Mouse (Mus musculus) stomach, postnatal 0 days (tissue): ENCODE results near the gene Smap2. TPM values are rescaled to one million over a fixed set of nuclear protein-coding genes. Genes with fewer than 3 reads are reported as not detected.
A peak's percentile ranks its signal among the peaks of the same experiment; 100 is the strongest.

Experiments used
- ATAC-seq: fragments of 200-750 bp; cut with Nextera tagmentation; 2 replicates; pipeline ENCODE4 v1.8.0; 2017; ENCODE audit not compliant: low FRiP score, low TSS enrichment
- DNase-seq: peaks from one replicate; pipeline ENCODE4 v3.0.0-alpha.2; 2016; ENCODE audit warnings: low spot score
- H3K27ac ChIP-seq: fragments of 300-500 bp; sonication (generic); replicated peaks from 2 replicates; pipeline ENCODE4 v1.5.1; 2014; ENCODE audit warnings: mild to moderate bottlenecking, control low read depth
- H3K27me3 ChIP-seq: fragments of 300-500 bp; sonication (generic); 2 replicates; pipeline ENCODE4 v1.6.1; 2014; ENCODE audit warnings: low read length; ENCODE audit not compliant: control insufficient read depth, insufficient read depth
- H3K36me3 ChIP-seq: fragments of 300-500 bp; sonication (generic); 2 replicates; pipeline ENCODE4 v1.6.1; 2014; ENCODE audit warnings: low read length, mixed read lengths; ENCODE audit not compliant: control insufficient read depth, insufficient read depth
- H3K4me1 ChIP-seq: fragments of 300-500 bp; sonication (generic); replicated peaks from 2 replicates; pipeline ENCODE4 v1.6.1; 2014; ENCODE audit warnings: antibody characterized with exemption; ENCODE audit not compliant: control insufficient read depth, insufficient read depth
- H3K4me2 ChIP-seq: fragments of 300-500 bp; sonication (generic); replicated peaks from 2 replicates; pipeline ENCODE4 v1.6.1; 2014; ENCODE audit warnings: low read depth, mild to moderate bottlenecking, control low read depth, moderate library complexity
- H3K4me3 ChIP-seq: fragments of 300-500 bp; sonication (generic); 2 replicates; pipeline ENCODE4 v1.5.1; 2014; ENCODE audit warnings: low read depth, low read length, control low read depth
- H3K9ac ChIP-seq: fragments of 300-500 bp; sonication (generic); 2 replicates; pipeline ENCODE4 v1.6.1; 2014; ENCODE audit warnings: mild to moderate bottlenecking, low read length, control low read depth, mixed read lengths
- H3K9me3 ChIP-seq: fragments of 300-500 bp; sonication (generic); 2 replicates; pipeline ENCODE4 v1.6.1; 2016; ENCODE audit warnings: low read length; ENCODE audit not compliant: control insufficient read depth
- CTCF ChIP-seq: IDR thresholded peaks from 2 replicates; pipeline ENCODE4 v1.5.1; 2016; ENCODE audit warnings: antibody characterized with exemption, low read depth, mild to moderate bottlenecking, moderate library complexity
- EP300 ChIP-seq: optimal IDR thresholded peaks from 2 replicates; pipeline ENCODE3; 2016; ENCODE audit warnings: antibody characterized with exemption
- WGBS: fragments of 180-500 bp; shearing (Covaris S2); extraction: QIAGEN DNeasy Blood & Tissue Kit; methylation state at CpG from one replicate; pipeline ENCODE4 v1.1.7; 2014; 5-methylcytosine and 5-hydroxymethylcytosine counted together
- polyA plus RNA-seq: library from polyadenylated mRNA; unstranded; fragments of >200 nt; fragmentation: Nextera tagmentation; extraction: Ambion mirVana; gene quantifications from 2 replicates; pipeline ENCODE4 v1.2.1, GENCODE M21; 2015

Smap2 gene
- polyA plus RNA-seq, 1 experiment from 2014 or later: 16.1 TPM

- ATAC-seq (peak; percentile 83), DNase-seq (peak; percentile 60)
- no peak overlapping the region for H3K27ac ChIP-seq
- H3K4me3 ChIP-seq: no peak overlapping the region
- H3K4me1 ChIP-seq: no peaks in the 10 kb centered on the region
- WGBS: 88% methylated on average over 2 of the region's 2 CpGs
- no peak for TF ChIP-seq CTCF
- no peak for TF ChIP-seq EP300
- no peak overlapping the region for H3K4me2 ChIP-seq
- H3K36me3 ChIP-seq: no peaks in the 10 kb centered on the region
- H3K9ac ChIP-seq: no peak overlapping the region
- no peaks in the 10 kb centered on the region for H3K27me3 ChIP-seq
- no peaks in the 10 kb centered on the region for H3K9me3 ChIP-seq
These were observed 6.9 kb upstream of the Smap2 start for GRCm38 (mm10) chr4:121023941-121024340.

- Histone ChIP-seq H3K4me2 (no peak overlapping the region), H3K27ac (no peak overlapping the region), H3K4me1 (no peaks in the 10 kb centered on the region), H3K9me3 (no peaks in the 10 kb centered on the region), H3K27me3 (no peaks in the 10 kb centered on the region), H3K4me3 (no peak overlapping the region), H3K9ac (no peak overlapping the region), H3K36me3 (no peaks in the 10 kb centered on the region)
- 82% methylated on average over 7 of the region's 7 CpGs for WGBS
- DNase-seq: no peak
- peak; percentile 26; the same call in 1 of the 2 replicates for ATAC-seq
- TF ChIP-seq EP300 (no peak), CTCF (no peak)
These were observed 6.4 kb upstream of the Smap2 start for GRCm38 (mm10) chr4:121023464-121023863.

- Histone ChIP-seq H3K9ac (no peak overlapping the region), H3K27ac (no peak overlapping the region), H3K27me3 (no peaks in the 10 kb centered on the region), H3K4me1 (no peaks in the 10 kb centered on the region), H3K36me3 (no peaks in the 10 kb centered on the region), H3K9me3 (no peaks in the 10 kb centered on the region), H3K4me3 (no peak overlapping the region), H3K4me2 (no peak overlapping the region)
- ATAC-seq (no peak), DNase-seq (no peak)
- TF ChIP-seq EP300 (no peak), CTCF (no peak)
These were observed 4.9 kb upstream of the Smap2 start for GRCm38 (mm10) chr4:121021911-121022310.

- Histone ChIP-seq H3K4me1 (no peaks in the 10 kb centered on the region), H3K4me3 (no peak overlapping the region), H3K27ac (no peak overlapping the region), H3K4me2 (no peak overlapping the region), H3K36me3 (no peaks in the 10 kb centered on the region), H3K27me3 (no peaks in the 10 kb centered on the region), H3K9me3 (no peaks in the 10 kb centered on the region), H3K9ac (no peak overlapping the region)
- 64% methylated on average over 10 of the region's 10 CpGs for WGBS
- ATAC-seq: no peak
- DNase-seq: no peak
- no peak for TF ChIP-seq EP300
- no peak for TF ChIP-seq CTCF
These were observed 3.2 kb upstream of the Smap2 start for GRCm38 (mm10) chr4:121020040-121020790.

- H3K4me2 ChIP-seq: no peak overlapping the region
- no peaks in the 10 kb centered on the region for H3K9me3 ChIP-seq
- H3K4me1 ChIP-seq: no peaks in the 10 kb centered on the region
- no peak overlapping the region for H3K27ac ChIP-seq
- 81% methylated on average over 3 of the region's 3 CpGs for WGBS
- no peaks in the 10 kb centered on the region for H3K36me3 ChIP-seq
- DNase-seq (no peak), ATAC-seq (no peak)
- no peak for TF ChIP-seq EP300
- no peak for TF ChIP-seq CTCF
- H3K27me3 ChIP-seq: no peaks in the 10 kb centered on the region
- no peak overlapping the region for H3K4me3 ChIP-seq
- H3K9ac ChIP-seq: no peak overlapping the region
These were observed 1.2 kb upstream of the Smap2 start for GRCm38 (mm10) chr4:121018250-121018649.

GRCm38 (mm10) chr4:121016021-121016898 lies 787 bp downstream of the Smap2 start:
- no peaks in the 10 kb centered on the region for H3K9me3 ChIP-seq
- 6% methylated on average over 38 of the region's 40 CpGs for WGBS
- TF ChIP-seq EP300: no peak
- no peak for TF ChIP-seq CTCF
- peak; percentile 2; the same call in 1 of the 2 replicates for ATAC-seq
- H3K27ac ChIP-seq: peak overlapping the region; percentile 85
- H3K4me2 ChIP-seq: peak overlapping the region; percentile 95
- no peaks in the 10 kb centered on the region for H3K27me3 ChIP-seq
- H3K4me1 ChIP-seq: no peaks in the 10 kb centered on the region
- DNase-seq: peak; percentile 28
- peak overlapping the region; percentile 96 for H3K4me3 ChIP-seq
- H3K9ac ChIP-seq: peak overlapping the region; percentile 91
- H3K36me3 ChIP-seq: no peaks in the 10 kb centered on the region
